Mouse (Mus musculus): ENCODE measurements around the gene Sh3pxd2b.

DNA sequence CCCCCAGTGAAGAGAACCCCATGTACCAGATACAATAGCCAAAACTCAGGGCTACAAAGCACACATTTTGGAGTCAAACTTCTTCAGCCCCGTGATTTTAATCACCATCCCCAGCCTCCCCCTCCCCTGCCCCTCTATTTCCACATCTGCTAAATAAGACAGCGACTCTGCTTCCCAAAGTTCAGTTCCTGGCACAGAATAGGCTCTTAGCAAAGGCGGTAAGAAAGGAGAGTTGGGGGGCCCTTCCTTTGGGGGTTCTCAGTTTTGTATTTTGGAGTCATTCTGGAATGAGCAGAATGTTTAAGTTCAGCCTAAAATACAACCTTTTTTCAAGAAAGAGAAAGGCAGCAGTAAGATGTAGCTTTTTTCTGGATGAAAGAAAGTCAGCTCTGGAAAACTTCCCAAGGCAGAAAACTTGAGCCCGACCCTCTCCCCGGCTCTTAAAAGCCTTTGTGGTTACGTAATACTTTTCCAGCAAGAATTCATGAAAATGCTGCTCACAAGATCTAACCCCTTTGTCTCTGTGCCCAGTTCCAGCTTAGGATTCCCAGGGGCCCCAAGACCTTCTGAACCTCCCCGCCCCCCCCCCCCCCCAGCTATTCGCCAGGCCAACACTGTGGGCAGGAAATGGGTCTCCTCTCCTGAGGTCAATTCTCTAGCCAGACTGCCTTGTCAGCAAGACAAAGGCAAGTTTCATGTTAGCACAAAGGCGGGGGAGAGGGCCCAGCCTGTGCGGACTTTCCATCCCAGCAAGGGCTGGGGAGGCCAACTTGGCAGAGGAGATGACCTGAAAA, 35.9 kb downstream of the Sh3pxd2b start:
- TF ChIP-seq GATA1 (IDR thresholded peaks at IDR 0.05; ENCODE audit: low read length) (no peak), TAL1 (IDR thresholded peaks at IDR 0.05; ENCODE audit: low read length) (no peak)

Data from erythroblast, embryonic 14.5 days (primary cell).